Mouse (Mus musculus) fat pad, adult 2 months (tissue): ENCODE data around the gene Adgrl2.

Experiments used
- DNase-seq: peaks from one replicate; pipeline ENCODE4 v3.0.0-alpha.2; 2011; ENCODE audit warnings: low read depth, low spot score; ENCODE audit errors: extremely low read depth

Gene Adgrl2

GRCm38 (mm10) chr3:148833070-148833769, 157.1 kb downstream of the Adgrl2 start:
- DNase-seq = no peak

- DNase-seq = no peak
These were observed 158.4 kb downstream of the Adgrl2 start for GRCm38 (mm10) chr3:148832001-148832400.

GRCm38 (mm10) chr3:148828519-148828918, 161.8 kb downstream of the Adgrl2 start:
- no peak for DNase-seq

GRCm38 (mm10) chr3:148823551-148823950, 166.8 kb downstream of the Adgrl2 start:
- no peak for DNase-seq

- no peak for DNase-seq
These were observed 168.7 kb downstream of the Adgrl2 start for GRCm38 (mm10) chr3:148821632-148822031.

GRCm38 (mm10) chr3:148819323-148820046, 170.9 kb downstream of the Adgrl2 start:
- DNase-seq = no peak

GRCm38 (mm10) chr3:148818414-148819105, 171.8 kb downstream of the Adgrl2 start:
- no peak for DNase-seq

GRCm38 (mm10) chr3:148817491-148817890, 172.9 kb downstream of the Adgrl2 start:
- no peak for DNase-seq

- DNase-seq = no peak
These were observed 177.2 kb downstream of the Adgrl2 start for GRCm38 (mm10) chr3:148813121-148813520.

- no peak for DNase-seq
These were observed 178.3 kb downstream of the Adgrl2 start for GRCm38 (mm10) chr3:148812059-148812458.

- DNase-seq = no peak
These were observed 183.4 kb downstream of the Adgrl2 start for GRCm38 (mm10) chr3:148806977-148807376.

GRCm38 (mm10) chr3:148793286-148793913, 197.0 kb downstream of the Adgrl2 start:
- DNase-seq = no peak

GRCm38 (mm10) chr3:148770310-148770709, 220.0 kb downstream of the Adgrl2 start:
- no peak for DNase-seq
